Mouse (Mus musculus) ZHBTc4 (cell line): ENCODE results near the gene Gm49393.

Source experiments
- DNase-seq: peaks from one replicate; pipeline ENCODE4 v3.0.0-alpha.2; 2011; ENCODE audit warnings: low read depth, low spot score

Gene Gm49393

DNA sequence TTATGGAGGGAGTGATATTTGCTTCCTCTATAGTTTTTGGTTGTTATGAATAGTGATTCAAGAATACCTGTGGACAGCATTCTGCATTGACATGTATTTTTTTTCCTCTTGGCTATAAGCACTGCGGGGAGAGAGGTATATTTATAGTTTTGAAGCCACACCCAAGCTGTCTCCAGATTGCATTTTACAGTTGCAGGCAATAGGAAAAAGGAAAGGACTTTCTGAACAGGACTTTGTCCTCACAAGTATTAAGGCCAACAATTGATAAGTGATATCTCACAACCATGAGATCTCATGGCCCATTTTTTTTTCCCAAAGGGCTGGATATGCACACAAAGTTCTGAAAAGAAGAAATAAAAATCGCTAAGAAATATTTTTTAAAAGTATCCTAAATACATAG lies 125.7 kb downstream of the Gm49393 start:
- no peak for DNase-seq
